Mouse (Mus musculus) midbrain, embryonic 14.5 days (tissue): ENCODE measurements around the gene Olfr449. TPM values are rescaled to one million over a fixed set of nuclear protein-coding genes. Genes with fewer than 3 reads are reported as not detected.

Experiments
- ATAC-seq: fragments of 200-750 bp; cut with Nextera tagmentation; 2 replicates; pipeline ENCODE4 v1.8.0; 2017; ENCODE audit warnings: moderate number of reproducible peaks, moderate library complexity; ENCODE audit not compliant: low FRiP score, low TSS enrichment
- DNase-seq: peaks from one replicate; pipeline ENCODE4 v3.0.0-alpha.2; 2015
- H3K27ac ChIP-seq: fragments of 300-500 bp; sonication (generic); replicated peaks from 2 replicates; pipeline ENCODE4 v1.5.1; 2014; ENCODE audit warnings: mild to moderate bottlenecking, low read depth, low read length, moderate library complexity
- H3K27me3 ChIP-seq: fragments of 300-500 bp; sonication (generic); 2 replicates; pipeline ENCODE4 v1.6.1; 2014; ENCODE audit warnings: low read length, control low read depth, mixed read lengths; ENCODE audit not compliant: control insufficient read depth, insufficient read depth
- H3K36me3 ChIP-seq: fragments of 300-500 bp; sonication (generic); 2 replicates; pipeline ENCODE4 v1.6.1; 2014; ENCODE audit warnings: low read length, control low read depth; ENCODE audit not compliant: control insufficient read depth, insufficient read depth
- H3K4me1 ChIP-seq: fragments of 300-500 bp; sonication (generic); 2 replicates; pipeline ENCODE4 v1.6.1; 2014; ENCODE audit warnings: mild to moderate bottlenecking, antibody characterized with exemption, low read length, control low read depth; ENCODE audit not compliant: control insufficient read depth, insufficient read depth
- H3K4me2 ChIP-seq: fragments of 300-500 bp; sonication (generic); 2 replicates; pipeline ENCODE4 v1.6.1; 2014; ENCODE audit warnings: mild to moderate bottlenecking, low read length, moderate library complexity
- H3K4me3 ChIP-seq: fragments of 300-500 bp; sonication (generic); replicated peaks from 2 replicates; pipeline ENCODE4 v1.5.1; 2014; ENCODE audit warnings: low read depth, low read length
- H3K9ac ChIP-seq: fragments of 300-500 bp; sonication (generic); replicated peaks from 2 replicates; pipeline ENCODE4 v1.6.1; 2014; ENCODE audit warnings: mild to moderate bottlenecking, low read length, moderate library complexity
- H3K9me3 ChIP-seq: fragments of 300-500 bp; sonication (generic); 2 replicates; pipeline ENCODE4 v1.6.1; 2016; ENCODE audit warnings: low read length, control low read depth, mixed read lengths; ENCODE audit not compliant: control insufficient read depth
- WGBS: fragments of 180-500 bp; shearing (Covaris S2); extraction: QIAGEN DNeasy Blood & Tissue Kit; methylation state at CpG from one replicate; pipeline ENCODE4 v1.1.7; 2014; 5-methylcytosine and 5-hydroxymethylcytosine counted together
- polyA plus RNA-seq: library from polyadenylated mRNA; unstranded; fragments of >200 nt; fragmentation: Nextera tagmentation; extraction: Ambion mirVana; gene quantifications from 2 replicates; pipeline ENCODE4 v1.2.1, GENCODE M21; 2014

Gene Olfr449
- polyA plus RNA-seq = not detected in 2 replicates

GRCm38 (mm10) chr6:42834084-42834483 is at the start of gene Olfr449:
Gene Olfr449, plus strand, starts transcription at chr6:42834384.
- Histone ChIP-seq H3K27ac (no peak within 1 kb of the TSS), H3K9me3 (no peaks in the 10 kb centered on the region), H3K27me3 (no peaks in the 10 kb centered on the region), H3K4me2 (no peak within 1 kb of the TSS), H3K9ac (no peak within 1 kb of the TSS), H3K4me1 (no peaks in the 10 kb centered on the region), H3K36me3 (no peaks in the 10 kb centered on the region), H3K4me3 (no peak within 1 kb of the TSS)
- DNase-seq = no peak
- ATAC-seq = no peak

GRCm38 (mm10) chr6:42784793-42785192 is 49.4 kb upstream of the Olfr449 start, which contains the start of gene Olfr452:
Gene Olfr452, plus strand, starts transcription at chr6:42785093.
- Histone ChIP-seq H3K27me3 (no peaks in the 10 kb centered on the region), H3K27ac (no peak within 1 kb of the TSS), H3K9me3 (no peaks in the 10 kb centered on the region), H3K36me3 (no peaks in the 10 kb centered on the region), H3K4me3 (no peak within 1 kb of the TSS), H3K4me1 (no peaks in the 10 kb centered on the region), H3K4me2 (no peak within 1 kb of the TSS), H3K9ac (no peak within 1 kb of the TSS)
- ATAC-seq = no peak
- no peak for DNase-seq

- ATAC-seq (peak; percentile 51; the same call in 1 of the 2 replicates), DNase-seq (peak; percentile 2)
- Histone ChIP-seq H3K36me3 (no peaks in the 10 kb centered on the region), H3K4me1 (no peaks in the 10 kb centered on the region), H3K4me3 (no peak overlapping the region), H3K4me2 (no peak overlapping the region), H3K27ac (peak overlapping the region; percentile 60), H3K27me3 (no peaks in the 10 kb centered on the region), H3K9me3 (no peaks in the 10 kb centered on the region), H3K9ac (no peak overlapping the region)
- 45% methylated on average over 4 of the region's 4 CpGs for WGBS
Observed at GRCm38 (mm10) chr6:42790247-42790948, 43.8 kb upstream of the Olfr449 start.

- Histone ChIP-seq H3K4me1 (no peaks in the 10 kb centered on the region), H3K4me3 (no peak overlapping the region), H3K9me3 (no peaks in the 10 kb centered on the region), H3K4me2 (peak overlapping the region; percentile 6; the same call in 1 of the 2 replicates), H3K27me3 (no peaks in the 10 kb centered on the region), H3K36me3 (no peaks in the 10 kb centered on the region), H3K27ac (peak overlapping the region; percentile 60; the same call in 1 of the 2 replicates), H3K9ac (no peak overlapping the region)
- DNase-seq (peak; percentile 64), ATAC-seq (peak; percentile 46; the same call in 1 of the 2 replicates)
- WGBS = 59% methylated on average over 9 of the region's 9 CpGs
Observed at GRCm38 (mm10) chr6:42790949-42791556, 43.1 kb upstream of the Olfr449 start.

- ATAC-seq = no peak
- H3K36me3 ChIP-seq = no peaks in the 10 kb centered on the region
- H3K4me3 ChIP-seq = no peak overlapping the region
- no peak for DNase-seq
- H3K9me3 ChIP-seq = no peaks in the 10 kb centered on the region
- no peaks in the 10 kb centered on the region for H3K27me3 ChIP-seq
- H3K9ac ChIP-seq = no peak overlapping the region
- WGBS = 88% methylated on average over 3 of the region's 3 CpGs
- no peak overlapping the region for H3K4me2 ChIP-seq
- H3K27ac ChIP-seq = no peak overlapping the region
- H3K4me1 ChIP-seq = no peaks in the 10 kb centered on the region
Observed at GRCm38 (mm10) chr6:42794982-42795381, 39.2 kb upstream of the Olfr449 start.

GRCm38 (mm10) chr6:42811639-42812038 is 22.5 kb upstream of the Olfr449 start, which contains the start of gene Olfr450:
Gene Olfr450, plus strand, starts transcription at chr6:42811939.
- Histone ChIP-seq H3K36me3 (no peaks in the 10 kb centered on the region), H3K4me1 (no peaks in the 10 kb centered on the region), H3K4me3 (no peak within 1 kb of the TSS), H3K9ac (no peak within 1 kb of the TSS), H3K27me3 (no peaks in the 10 kb centered on the region), H3K4me2 (no peak within 1 kb of the TSS), H3K27ac (no peak within 1 kb of the TSS), H3K9me3 (no peaks in the 10 kb centered on the region)
- ATAC-seq (no peak), DNase-seq (no peak)
- WGBS = 91% methylated on average over 1 of the region's 1 CpGs

GRCm38 (mm10) chr6:42860222-42860819 is 26.1 kb downstream of the Olfr449 start:
- H3K4me1 ChIP-seq = no peaks in the 10 kb centered on the region
- H3K36me3 ChIP-seq = no peaks in the 10 kb centered on the region
- no peak overlapping the region for H3K4me3 ChIP-seq
- WGBS = 13% methylated on average over 4 of the region's 4 CpGs
- ATAC-seq (peak; percentile 57; the same call in 1 of the 2 replicates), DNase-seq (peak; percentile 90)
- H3K9ac ChIP-seq = no peak overlapping the region
- H3K9me3 ChIP-seq = no peaks in the 10 kb centered on the region
- H3K27ac ChIP-seq = no peak overlapping the region
- no peak overlapping the region for H3K4me2 ChIP-seq
- no peaks in the 10 kb centered on the region for H3K27me3 ChIP-seq

GRCm38 (mm10) chr6:42869695-42870094 is 35.5 kb downstream of the Olfr449 start:
- Histone ChIP-seq H3K9me3 (no peaks in the 10 kb centered on the region), H3K4me3 (no peak overlapping the region), H3K36me3 (no peaks in the 10 kb centered on the region), H3K9ac (no peak overlapping the region), H3K27ac (no peak overlapping the region), H3K4me2 (no peak overlapping the region), H3K27me3 (no peaks in the 10 kb centered on the region), H3K4me1 (no peaks in the 10 kb centered on the region)
- peak; percentile 63 for DNase-seq
- 58% methylated on average over 3 of the region's 3 CpGs for WGBS
- ATAC-seq = no peak; the same call in 1 of the 2 replicates
